Mouse (Mus musculus) urinary bladder, adult 2 months (tissue): Measurements from ENCODE around the gene Brf1. TPM values are rescaled to one million over a fixed set of nuclear protein-coding genes. Genes with fewer than 3 reads are reported as not detected.

ENCODE experiments used
- DNase-seq: peaks from one replicate; pipeline ENCODE4 v3.0.0; 2022; ENCODE audit warnings: low spot score
- polyA plus RNA-seq: library from polyadenylated mRNA; depleted of rRNA; stranded (reverse); fragments of >200 nt; gene quantifications from 2 replicates; pipeline ENCODE4 v1.2.3, GENCODE M21; 2012

The Brf1 gene
- polyA plus RNA-seq, 1 experiment = 82.7 TPM

DNA sequence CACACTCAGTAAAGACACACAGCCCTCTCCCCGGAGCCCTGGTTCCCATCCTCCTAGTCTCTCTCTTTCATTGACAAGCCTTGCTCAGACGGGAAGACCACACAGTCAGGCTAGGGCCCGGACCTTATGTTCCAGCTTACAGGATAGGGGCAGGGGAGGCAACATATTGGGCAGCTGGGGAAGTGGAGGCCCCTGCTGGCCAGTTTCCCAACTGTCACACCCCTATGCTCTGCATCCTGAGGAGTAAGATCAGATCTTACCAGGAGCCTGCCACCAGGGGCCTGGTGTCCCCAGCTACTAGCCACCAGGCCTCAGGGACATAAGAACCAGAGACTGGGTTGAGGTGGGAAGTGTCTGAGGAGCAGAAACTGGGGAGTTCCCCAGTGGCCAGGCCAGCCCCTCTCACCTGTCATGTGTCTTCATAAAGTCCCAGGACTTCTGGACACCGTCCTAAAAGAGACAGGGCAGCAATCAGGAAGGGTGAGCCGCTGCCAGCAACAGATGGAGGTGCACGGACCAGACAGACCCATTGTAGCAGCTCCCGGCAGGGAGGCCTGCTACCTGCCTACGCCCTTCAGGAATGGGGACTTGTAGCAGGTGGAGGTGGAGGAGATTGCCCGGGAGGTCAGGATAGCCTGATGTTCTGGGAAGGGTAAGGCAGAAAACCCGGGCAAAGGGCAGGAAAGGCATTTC is 61.5 kb downstream of the Brf1 start:
- DNase-seq = no peak

- DNase-seq = no peak
Observed at GRCm38 (mm10) chr12:112938366-112938765, 62.1 kb downstream of the Brf1 start.

- DNase-seq = no peak
Observed at GRCm38 (mm10) chr12:112937906-112938305, 62.6 kb downstream of the Brf1 start.

DNA sequence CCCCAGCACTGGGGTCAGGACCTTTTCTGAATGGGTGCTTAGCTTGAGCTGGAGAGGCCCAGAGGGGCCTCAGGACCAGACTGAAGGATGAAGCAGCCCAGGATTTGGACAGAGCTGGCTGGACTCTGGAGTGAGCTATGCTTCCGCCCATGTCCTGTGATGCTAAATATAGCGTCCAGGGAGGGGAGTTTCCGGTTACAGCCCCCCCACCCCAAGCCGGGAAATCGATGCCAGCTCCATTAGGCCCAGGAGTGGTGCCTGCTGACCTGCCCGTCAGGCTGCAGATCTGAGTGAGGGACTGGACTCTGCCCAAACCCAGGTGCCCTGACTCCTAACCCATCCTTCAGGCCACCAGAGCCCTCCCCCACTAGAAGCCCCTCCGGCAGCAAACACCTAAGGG is 67.9 kb downstream of the Brf1 start:
- no peak for DNase-seq

DNA sequence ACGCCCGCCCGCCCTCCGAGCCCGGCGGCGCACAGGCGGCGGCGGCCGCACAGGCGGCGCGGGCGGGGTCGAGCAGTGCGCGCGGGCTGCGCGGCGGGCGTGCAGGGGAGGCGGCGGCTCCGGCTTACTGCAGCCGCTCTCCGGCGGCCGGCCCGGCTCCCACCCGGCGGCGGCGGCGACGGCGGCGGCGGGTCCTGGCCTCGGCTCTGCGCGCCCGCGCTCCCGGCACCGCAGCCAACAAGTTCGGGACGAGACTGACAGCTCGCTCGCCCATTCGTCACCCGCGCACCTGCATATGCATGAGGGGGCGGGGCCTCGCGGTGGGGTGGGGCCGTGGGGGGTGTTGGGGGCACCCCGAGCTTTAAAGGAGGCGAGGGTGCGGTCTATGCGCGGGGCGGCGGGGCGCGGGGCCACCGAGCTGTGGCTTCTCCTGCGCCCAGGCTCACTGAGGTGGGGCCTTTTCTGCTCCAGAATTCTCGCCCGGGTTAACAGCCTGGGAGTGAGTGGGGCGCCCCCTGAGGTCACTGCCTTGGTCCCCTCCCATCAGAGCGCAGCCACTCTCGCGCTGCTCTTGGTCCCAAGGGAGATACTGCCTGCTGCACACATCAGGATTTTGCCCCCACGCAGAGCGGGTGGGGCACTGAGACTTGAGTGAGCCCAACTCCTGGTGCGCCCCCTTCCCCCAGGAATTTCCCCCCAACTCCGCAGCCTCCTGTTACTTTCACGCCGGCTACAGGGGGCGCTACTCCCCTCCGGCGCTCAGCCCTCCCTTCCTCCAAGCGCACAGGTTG is 70.7 kb downstream of the Brf1 start, which contains the start of gene Jag2:
Gene Jag2, minus strand, starts transcription at position 215 of the 791 bp plus-strand sequence.
- DNase-seq = peak; percentile 60

DNA sequence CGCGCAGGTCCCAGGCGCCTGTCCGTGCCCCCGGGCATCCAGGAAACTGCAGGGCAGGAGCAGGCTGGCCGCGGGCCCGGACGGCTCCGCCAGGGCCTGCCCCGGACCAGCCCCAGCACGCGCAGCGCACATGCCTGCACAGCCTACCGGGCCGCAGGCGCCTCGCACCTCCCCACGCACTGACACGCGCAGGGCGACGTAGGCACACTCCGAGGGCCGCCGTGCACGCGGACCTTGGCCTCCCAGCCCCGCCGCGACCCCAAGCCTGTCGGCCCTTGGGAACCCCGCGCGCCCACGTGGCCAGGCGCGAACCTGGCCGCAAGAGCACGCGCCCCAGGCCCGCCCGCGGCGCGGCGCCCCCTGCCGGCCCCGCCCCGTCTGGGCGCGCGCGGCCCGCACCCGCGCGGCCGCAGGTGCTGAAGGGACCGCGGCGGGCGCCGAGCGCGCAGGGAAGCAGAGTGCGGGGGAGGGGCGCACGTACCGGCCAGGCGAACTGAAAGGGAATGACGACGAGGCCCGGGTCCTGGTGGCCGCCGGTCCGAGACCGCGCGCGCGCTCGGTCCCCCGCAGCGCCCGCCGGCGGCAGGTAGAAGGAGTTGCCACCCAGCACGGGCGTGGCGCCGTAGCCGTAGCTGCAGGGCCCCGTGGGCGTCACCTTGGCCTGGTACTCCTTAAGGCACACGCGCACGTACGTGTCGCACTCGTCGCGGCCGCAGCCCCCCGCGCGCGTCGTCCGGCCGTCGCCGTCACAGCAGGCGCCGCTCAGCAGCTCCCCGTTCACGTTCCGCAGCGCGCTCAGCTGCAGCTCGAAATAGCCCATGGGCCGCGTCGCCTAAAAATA is 71.9 kb downstream of the Brf1 start:
- DNase-seq = peak; percentile 83

GRCm38 (mm10) chr12:112927265-112927664 is 73.2 kb downstream of the Brf1 start:
- DNase-seq = peak; percentile 53

DNA sequence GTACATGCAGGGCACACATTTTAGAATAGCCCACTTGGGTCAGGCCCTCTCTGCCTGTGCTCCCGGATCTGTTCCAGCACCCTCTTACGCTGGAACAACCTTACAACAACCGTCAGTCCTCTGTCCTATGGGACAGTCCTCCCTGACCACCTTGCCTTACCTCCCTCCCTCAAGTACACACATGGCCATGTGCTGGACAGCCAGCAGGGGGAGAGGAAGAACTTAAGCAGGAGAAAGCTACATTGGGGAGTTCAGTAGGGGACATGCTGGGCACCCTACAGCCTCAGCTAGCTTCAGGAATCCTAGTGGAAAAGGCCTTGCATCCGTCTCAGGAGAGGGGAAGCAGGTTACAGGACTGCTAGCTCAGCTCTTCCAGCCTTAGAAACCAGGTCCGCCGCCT is 74.6 kb downstream of the Brf1 start:
- no peak for DNase-seq

DNA sequence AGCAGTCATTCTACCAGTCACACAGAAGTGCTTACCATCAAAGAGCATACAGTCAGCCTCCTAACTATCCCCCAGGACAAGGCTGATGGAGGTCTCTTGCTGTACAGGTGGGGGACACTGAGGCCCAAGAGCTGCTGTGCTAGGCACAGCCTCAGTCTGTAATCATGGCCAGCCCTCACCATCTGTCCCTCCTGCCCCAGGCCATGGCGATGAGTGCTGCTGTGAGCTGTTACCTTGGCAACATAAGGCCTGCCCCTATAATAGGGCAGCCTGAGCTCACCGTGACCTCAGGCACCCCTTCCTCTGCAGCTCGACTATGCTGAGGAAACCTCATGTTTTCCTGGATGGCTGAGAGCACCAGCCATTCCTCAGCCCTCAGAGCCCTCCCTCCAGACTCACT is 78.0 kb downstream of the Brf1 start:
- DNase-seq = no peak

DNA sequence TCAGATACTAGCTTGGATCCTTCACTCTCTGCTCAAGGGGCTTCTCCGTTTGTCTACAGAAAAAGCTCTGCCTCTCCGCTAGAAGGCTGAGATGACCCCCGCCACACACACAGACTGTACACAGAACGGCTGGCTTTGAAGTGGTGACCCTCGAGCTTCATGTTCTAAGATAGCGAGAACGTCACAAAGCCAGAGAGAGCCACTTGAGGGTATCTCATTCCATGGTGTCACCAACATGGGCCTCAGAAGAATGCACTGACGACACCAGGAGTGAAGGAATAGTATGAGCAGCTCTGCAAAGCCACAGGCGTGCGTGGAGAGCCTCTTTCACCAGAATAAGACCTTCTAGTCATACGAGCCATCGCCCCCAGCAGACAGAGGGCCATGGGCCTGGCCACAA is 79.0 kb downstream of the Brf1 start:
- DNase-seq = no peak

- no peak for DNase-seq
Observed at GRCm38 (mm10) chr12:112917906-112918305, 82.6 kb downstream of the Brf1 start.

DNA sequence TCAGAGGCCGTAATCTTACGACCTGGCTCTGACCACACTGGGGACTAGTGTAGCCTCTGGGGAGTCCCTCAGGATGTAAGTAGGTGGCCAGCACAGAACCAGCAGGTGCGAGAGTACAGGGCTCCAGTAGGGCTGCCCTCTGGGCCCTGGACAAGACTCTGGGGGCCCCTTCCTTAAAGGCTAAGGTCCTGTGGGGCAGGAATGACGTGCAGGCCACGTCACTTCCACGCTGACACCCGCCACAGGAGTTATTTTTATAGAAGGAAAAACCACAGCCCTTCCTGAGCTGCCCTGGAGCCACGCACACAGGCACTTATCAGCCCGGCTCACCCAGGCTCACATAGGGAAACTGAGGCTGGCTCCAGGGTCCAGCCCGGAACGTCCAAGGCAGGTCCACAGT is 83.0 kb downstream of the Brf1 start:
- no peak for DNase-seq

DNA sequence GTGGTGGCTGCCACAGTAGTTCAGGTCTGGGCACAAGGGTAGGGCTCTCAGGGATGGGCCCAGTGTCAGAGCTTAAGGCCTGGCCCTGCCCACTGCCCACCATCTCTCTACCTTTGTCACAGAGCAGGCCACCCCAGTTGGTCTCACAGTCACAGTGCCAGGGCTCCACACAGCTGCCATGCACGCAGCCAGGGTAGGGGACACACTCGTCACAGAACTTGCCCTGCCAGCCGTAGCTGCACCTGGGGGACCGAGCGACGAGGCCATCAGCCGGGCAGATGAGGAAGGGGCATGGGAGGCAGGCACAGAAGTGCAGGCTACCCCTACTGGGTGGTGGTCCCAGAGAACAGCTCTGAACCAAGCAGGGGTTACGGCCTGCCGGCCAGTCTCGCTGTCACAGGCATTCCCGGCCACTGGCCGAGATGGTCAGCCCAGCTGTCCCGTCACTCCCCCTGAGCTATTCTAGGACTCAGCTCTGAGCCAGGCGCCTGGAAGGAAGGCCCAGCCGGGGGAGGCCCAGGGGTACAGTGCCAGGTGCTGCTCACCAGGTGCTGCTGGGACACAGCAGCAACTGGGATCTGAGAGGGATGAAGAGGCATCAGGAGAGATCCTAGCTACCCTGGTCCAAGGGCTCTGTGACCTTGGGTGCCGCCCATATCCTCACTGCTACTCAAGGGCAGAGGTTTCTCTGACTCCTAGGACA is 83.7 kb downstream of the Brf1 start:
- no peak for DNase-seq

DNA sequence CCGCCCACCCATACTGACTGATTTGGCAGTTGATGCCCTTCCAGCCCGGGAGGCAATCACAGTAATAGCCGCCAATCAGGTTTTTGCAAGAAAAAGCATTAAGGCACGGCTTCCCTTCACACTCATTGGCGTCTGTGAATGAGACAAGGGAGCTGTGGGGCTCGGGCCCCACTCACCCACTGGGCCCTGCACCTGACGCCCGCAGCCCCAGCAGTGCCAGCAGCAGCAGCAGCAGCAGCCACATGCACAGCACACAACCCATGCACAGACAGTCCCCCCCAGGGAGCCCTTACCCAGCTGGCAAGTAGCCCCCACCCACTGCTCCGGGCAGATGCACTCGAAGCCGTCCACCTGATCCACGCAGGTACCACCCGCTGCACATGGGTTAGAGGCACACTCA is 84.9 kb downstream of the Brf1 start:
- DNase-seq = no peak

GRCm38 (mm10) chr12:112914527-112914926 is 86.0 kb downstream of the Brf1 start:
- no peak for DNase-seq

DNA sequence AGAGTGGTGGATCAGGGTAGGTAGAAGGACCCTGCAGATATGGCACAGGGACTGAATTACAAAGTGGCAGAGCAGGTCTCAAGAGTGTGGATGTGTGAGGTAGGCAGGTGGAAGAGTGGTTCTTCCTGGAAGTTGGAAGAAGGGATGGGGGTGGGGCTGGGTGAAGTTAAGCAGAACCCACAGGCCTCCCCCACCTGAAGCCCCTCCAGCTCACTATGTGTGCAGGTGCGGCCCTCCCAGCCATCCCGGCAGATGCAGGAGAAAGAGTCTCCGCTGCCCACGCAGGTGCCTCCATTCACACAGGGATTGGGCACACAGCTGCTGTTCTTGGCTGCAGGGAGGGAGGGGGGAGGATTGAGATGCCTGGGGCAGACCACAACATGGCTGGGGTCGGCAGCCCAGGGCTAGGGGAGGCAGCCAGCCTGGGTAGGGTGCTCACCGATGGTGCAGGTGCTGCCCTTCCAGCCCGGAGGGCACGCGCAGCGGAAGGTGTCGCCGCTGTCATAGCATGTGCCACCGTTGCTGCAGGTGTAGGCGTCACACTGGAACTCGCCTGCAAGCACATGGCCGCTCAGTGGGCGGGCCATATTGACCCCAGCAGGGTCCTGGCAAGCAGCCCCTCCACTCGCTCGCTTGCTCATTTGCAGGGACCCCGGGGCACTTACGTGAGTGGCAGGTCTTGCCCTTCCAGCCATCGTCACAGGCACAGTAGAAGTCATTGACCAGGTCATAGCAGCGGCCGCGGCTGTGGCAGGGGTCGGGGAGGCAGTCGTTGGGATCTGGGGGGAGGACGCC is 87.4 kb downstream of the Brf1 start:
- no peak for DNase-seq

- DNase-seq = no peak
Observed at GRCm38 (mm10) chr12:112911701-112912100, 88.8 kb downstream of the Brf1 start.
